Mouse (Mus musculus) neural tube, embryonic 11.5 days (tissue): ENCODE results near the gene Vps16. TPM values are rescaled to one million over a fixed set of nuclear protein-coding genes. Genes with fewer than 3 reads are reported as not detected.
A peak's percentile ranks its signal among the peaks of the same experiment; 100 is the strongest.

Experiments used
- ATAC-seq: fragments of 200-750 bp; cut with Nextera tagmentation; 2 replicates; pipeline ENCODE4 v1.8.0; 2017; ENCODE audit warnings: moderate number of reproducible peaks, mild to moderate bottlenecking, moderate TSS enrichment, moderate library complexity; ENCODE audit not compliant: insufficient read depth, low FRiP score, low TSS enrichment
- DNase-seq: peaks from one replicate; pipeline ENCODE4 v3.0.0-alpha.2; 2015; ENCODE audit warnings: low spot score
- H3K27ac ChIP-seq: fragments of 300-500 bp; sonication (generic); 2 replicates; pipeline ENCODE4 v1.5.1; 2014; ENCODE audit warnings: low read depth, mild to moderate bottlenecking, low read length
- H3K27me3 ChIP-seq: fragments of 300-500 bp; sonication (generic); 2 replicates; pipeline ENCODE4 v1.6.1; 2014; ENCODE audit warnings: mild to moderate bottlenecking, low read length, mixed read lengths; ENCODE audit not compliant: control insufficient read depth, insufficient read depth
- H3K36me3 ChIP-seq: fragments of 300-500 bp; sonication (generic); 2 replicates; pipeline ENCODE4 v1.6.1; 2014; ENCODE audit warnings: mild to moderate bottlenecking, low read length, moderate library complexity, mixed read lengths; ENCODE audit not compliant: control insufficient read depth, insufficient read depth
- H3K4me1 ChIP-seq: fragments of 300-500 bp; sonication (generic); 2 replicates; pipeline ENCODE4 v1.6.1; 2014; ENCODE audit warnings: low read length, mixed read lengths; ENCODE audit not compliant: control insufficient read depth, insufficient read depth
- H3K4me2 ChIP-seq: fragments of 300-500 bp; sonication (generic); 2 replicates; pipeline ENCODE4 v1.6.1; 2014; ENCODE audit warnings: low read depth, mild to moderate bottlenecking, moderate library complexity
- H3K4me3 ChIP-seq: fragments of 300-500 bp; sonication (generic); 2 replicates; pipeline ENCODE4 v1.5.1; 2014; ENCODE audit warnings: low read depth, low read length
- H3K9ac ChIP-seq: fragments of 300-500 bp; sonication (generic); 2 replicates; pipeline ENCODE4 v1.6.1; 2014; ENCODE audit warnings: mild to moderate bottlenecking, low read length
- H3K9me3 ChIP-seq: fragments of 300-500 bp; sonication (generic); 2 replicates; pipeline ENCODE4 v1.6.1; 2016; ENCODE audit warnings: low read length; ENCODE audit not compliant: control insufficient read depth
- WGBS: fragments of 180-500 bp; shearing (Covaris S2); extraction: QIAGEN DNeasy Blood & Tissue Kit; methylation state at CpG from one replicate; pipeline ENCODE4 v1.1.7; 2014; 5-methylcytosine and 5-hydroxymethylcytosine counted together
- polyA plus RNA-seq: library from polyadenylated mRNA; unstranded; fragments of >200 nt; fragmentation: Nextera tagmentation; extraction: Ambion mirVana; gene quantifications from 2 replicates; pipeline ENCODE4 v1.2.1, GENCODE M21; 2014

Gene Vps16
- polyA plus RNA-seq, 1 experiment from 2014 or later: 85.7 TPM

DNA sequence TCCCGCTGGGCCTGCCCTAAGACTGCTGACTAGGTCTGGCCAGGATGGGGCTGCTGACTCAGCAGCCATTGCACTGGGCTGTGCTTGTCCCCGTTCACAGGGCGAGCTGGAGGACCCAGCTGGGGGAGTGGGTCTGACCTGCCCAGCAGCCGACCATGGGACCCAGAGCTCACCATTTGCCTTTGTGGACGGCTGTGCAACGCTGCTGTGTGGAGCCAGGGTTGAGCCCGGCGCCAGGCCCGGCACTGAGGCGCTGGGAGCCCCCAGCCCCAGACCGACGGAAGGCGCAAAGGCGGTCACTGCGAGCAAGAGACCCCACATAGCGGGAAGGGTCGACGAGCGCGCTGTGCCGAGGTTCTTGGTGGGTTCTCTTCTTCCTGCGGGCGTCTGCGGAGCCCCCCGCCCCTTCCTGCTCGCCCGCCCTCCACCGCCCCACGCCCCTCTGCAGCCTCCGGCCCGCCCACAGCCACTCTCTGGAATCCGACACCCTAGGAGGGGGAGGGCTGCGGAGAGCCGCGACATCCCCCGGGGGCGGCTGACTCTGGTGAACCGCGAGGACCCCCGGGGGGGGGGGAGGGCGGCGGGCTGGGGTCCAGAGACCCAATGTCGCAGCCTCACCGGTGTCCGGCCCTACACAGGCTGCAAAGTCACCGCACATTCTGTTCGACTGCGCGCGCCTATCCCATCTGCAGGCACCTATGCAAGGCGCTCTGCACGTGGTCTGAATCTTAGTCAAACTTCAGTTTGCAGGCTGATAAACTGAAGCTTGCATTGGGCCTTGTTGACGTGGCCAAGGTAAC is 26.8 kb upstream of the Vps16 start, which contains the start of gene Cpxm1:
Gene Cpxm1 (minus strand): TSS at position 389 of the 800 bp plus-strand sequence.
- Histone ChIP-seq H3K9me3 (no peaks in the 10 kb centered on the region), H3K27ac (no peak within 1 kb of the TSS), H3K36me3 (no peaks in the 10 kb centered on the region; the same call in 1 of the 2 replicates), H3K4me1 (peaks cover 7% of the 10 kb centered on the region), H3K4me2 (peak within 1 kb of the TSS; percentile 59), H3K4me3 (peak within 1 kb of the TSS; percentile 42), H3K9ac (peak within 1 kb of the TSS; percentile 68), H3K27me3 (no peaks in the 10 kb centered on the region)
- 1% methylated on average over 38 of the region's 53 CpGs for WGBS
- ATAC-seq (peak; percentile 80), DNase-seq (peak; percentile 75)

DNA sequence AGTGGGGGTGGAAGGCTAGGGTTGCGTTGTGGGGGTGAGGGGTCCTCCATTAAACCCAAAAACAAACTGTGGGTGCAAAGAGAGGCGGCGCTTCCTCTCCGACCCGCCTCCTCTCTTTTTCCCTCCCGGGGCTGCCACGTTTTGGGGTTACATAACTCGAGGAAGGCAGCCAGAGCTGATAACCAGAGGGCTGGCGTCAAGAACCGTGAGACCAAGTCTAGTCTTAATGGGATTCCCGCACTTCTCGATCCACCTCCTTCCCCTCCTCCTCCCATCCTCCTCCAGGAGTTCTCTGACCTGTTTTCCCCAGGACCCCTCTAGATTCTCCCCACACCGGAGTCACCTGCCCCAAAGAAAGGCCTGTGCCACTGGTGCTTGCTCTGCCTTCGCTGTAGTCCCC is 26.0 kb upstream of the Vps16 start:
- no peak overlapping the region for H3K27ac ChIP-seq
- H3K9me3 ChIP-seq: no peaks in the 10 kb centered on the region
- no peaks in the 10 kb centered on the region; the same call in 1 of the 2 replicates for H3K36me3 ChIP-seq
- no peaks in the 10 kb centered on the region for H3K27me3 ChIP-seq
- H3K4me3 ChIP-seq: peak overlapping the region; percentile 42; the same call in 1 of the 2 replicates
- no peak for DNase-seq
- 12% methylated on average over 13 of the region's 14 CpGs for WGBS
- peak overlapping the region; percentile 59 for H3K4me2 ChIP-seq
- H3K9ac ChIP-seq: no peak overlapping the region; the same call in 1 of the 2 replicates
- ATAC-seq: no peak
- H3K4me1 ChIP-seq: peaks cover 7% of the 10 kb centered on the region

DNA sequence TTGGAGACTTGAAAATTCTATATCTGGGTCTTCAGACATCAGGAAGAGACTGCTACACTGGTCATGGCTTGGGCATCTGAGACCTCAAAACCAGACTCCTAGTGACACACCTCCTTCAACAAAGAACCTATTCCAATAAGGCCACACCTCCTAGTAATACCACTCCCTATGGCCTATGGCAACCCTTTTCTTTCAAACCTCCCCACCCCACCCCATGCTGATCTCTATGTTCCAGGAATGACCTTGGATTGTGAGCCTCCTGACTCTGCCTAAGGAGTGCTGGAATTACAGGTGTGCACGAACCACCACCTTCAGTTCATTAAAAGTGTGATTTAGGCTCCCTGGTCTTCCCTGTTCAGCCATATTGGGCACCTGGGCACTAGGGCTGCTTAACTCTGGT is 24.1 kb upstream of the Vps16 start:
- 96% methylated on average over 1 of the region's 1 CpGs for WGBS
- H3K27ac ChIP-seq: no peak overlapping the region
- DNase-seq: no peak
- H3K9me3 ChIP-seq: no peaks in the 10 kb centered on the region
- H3K4me3 ChIP-seq: no peak overlapping the region
- H3K27me3 ChIP-seq: no peaks in the 10 kb centered on the region
- H3K4me1 ChIP-seq: peaks cover 7% of the 10 kb centered on the region
- H3K9ac ChIP-seq: no peak overlapping the region
- no peak for ATAC-seq
- no peak overlapping the region for H3K4me2 ChIP-seq
- H3K36me3 ChIP-seq: no peaks in the 10 kb centered on the region

DNA sequence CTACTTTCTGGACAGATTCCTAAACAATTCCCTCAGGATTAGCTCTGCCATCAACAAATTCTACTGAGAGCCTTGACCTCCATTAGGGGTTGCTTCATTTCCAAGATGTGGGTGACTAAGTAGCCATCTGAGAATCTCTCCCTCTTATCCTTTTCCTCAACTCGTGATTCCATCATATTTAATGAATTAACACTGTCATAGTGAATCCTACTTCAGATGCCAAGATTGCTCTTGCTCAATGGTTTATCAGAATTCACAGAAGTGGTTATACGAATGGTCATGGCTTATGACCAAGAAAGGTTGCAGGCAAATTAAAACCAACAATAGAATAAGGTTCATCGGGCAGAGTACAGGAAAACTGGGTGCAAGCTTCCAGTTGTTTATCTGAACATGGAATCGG is 22.2 kb upstream of the Vps16 start:
- peaks cover 5% of the 10 kb centered on the region for H3K4me1 ChIP-seq
- no peaks in the 10 kb centered on the region for H3K9me3 ChIP-seq
- DNase-seq (no peak), ATAC-seq (no peak)
- H3K36me3 ChIP-seq: no peaks in the 10 kb centered on the region
- no peak overlapping the region for H3K4me2 ChIP-seq
- no peaks in the 10 kb centered on the region for H3K27me3 ChIP-seq
- WGBS: 88% methylated on average over 4 of the region's 4 CpGs
- no peak overlapping the region for H3K4me3 ChIP-seq
- H3K27ac ChIP-seq: no peak overlapping the region
- no peak overlapping the region for H3K9ac ChIP-seq

DNA sequence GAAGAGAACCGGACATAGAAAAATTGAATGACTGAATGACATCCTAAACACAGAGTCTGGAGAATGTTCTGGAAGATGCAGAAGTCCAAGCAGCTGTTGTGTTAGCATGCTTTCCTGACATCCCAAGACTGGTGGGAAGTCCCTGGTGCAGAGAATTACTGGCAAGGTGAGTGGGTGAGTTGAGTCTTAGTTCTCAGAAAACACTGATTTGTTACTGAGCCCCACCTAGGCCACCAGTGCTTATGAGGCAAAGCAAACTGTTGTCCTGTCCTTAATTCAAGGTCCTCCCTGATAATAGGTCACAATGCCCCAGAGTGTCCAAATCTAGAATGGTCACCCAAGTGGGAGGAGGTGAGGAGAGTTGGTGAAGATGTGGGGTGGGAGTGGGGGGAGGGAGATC is 19.2 kb upstream of the Vps16 start, which contains the start of the genes Gm28372 and 1700020A23Rik:
Gene Gm28372 (plus strand): TSS at position 301 of the 400 bp plus-strand sequence.
Gene 1700020A23Rik (plus strand): TSS at position 321 of the 400 bp plus-strand sequence.
- no peaks in the 10 kb centered on the region for H3K36me3 ChIP-seq
- ATAC-seq: no peak
- 93% methylated on average over 1 of the region's 1 CpGs for WGBS

DNA sequence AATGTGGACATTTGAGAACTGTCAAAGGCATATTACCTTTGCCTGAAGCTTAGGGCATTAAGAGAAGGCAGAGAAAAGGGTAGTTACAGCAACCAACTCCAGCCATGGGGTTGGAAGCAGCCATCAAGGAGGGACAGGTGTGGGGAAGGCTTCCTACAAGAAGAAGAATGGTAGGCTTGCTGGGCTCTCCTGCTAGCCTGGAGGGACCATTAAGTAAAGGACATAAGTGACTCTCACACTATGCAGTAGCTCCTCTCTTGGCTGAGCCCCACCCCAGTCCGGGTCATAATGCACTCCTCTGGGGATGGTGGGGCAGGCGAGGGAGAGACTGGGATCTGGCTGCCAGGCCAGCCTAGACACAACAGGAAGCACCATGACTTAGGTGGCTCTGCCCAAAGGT is 18.0 kb upstream of the Vps16 start, which contains the start of gene Tmem239:
Gene Tmem239 (plus strand): TSS at position 301 of the 400 bp plus-strand sequence.
- no peaks in the 10 kb centered on the region for H3K27me3 ChIP-seq
- DNase-seq (no peak), ATAC-seq (no peak)
- no peaks in the 10 kb centered on the region for H3K4me1 ChIP-seq
- H3K4me3 ChIP-seq: no peak within 1 kb of the TSS
- no peak within 1 kb of the TSS for H3K9ac ChIP-seq
- H3K4me2 ChIP-seq: no peak within 1 kb of the TSS
- 69% methylated on average over 2 of the region's 2 CpGs for WGBS
- H3K9me3 ChIP-seq: no peaks in the 10 kb centered on the region
- no peak within 1 kb of the TSS for H3K27ac ChIP-seq
- no peaks in the 10 kb centered on the region for H3K36me3 ChIP-seq

More for the DNA sequence above, 19.2 kb upstream of the Vps16 start, which contains the start of the genes Gm28372 and 1700020A23Rik:
- no peaks in the 10 kb centered on the region for H3K4me1 ChIP-seq
- H3K27me3 ChIP-seq: no peaks in the 10 kb centered on the region
- no peak within 1 kb of the TSS for H3K27ac ChIP-seq
- H3K4me3 ChIP-seq: no peak within 1 kb of the TSS
- DNase-seq: no peak
- no peaks in the 10 kb centered on the region for H3K9me3 ChIP-seq
- H3K9ac ChIP-seq: no peak within 1 kb of the TSS
- H3K4me2 ChIP-seq: no peak within 1 kb of the TSS

DNA sequence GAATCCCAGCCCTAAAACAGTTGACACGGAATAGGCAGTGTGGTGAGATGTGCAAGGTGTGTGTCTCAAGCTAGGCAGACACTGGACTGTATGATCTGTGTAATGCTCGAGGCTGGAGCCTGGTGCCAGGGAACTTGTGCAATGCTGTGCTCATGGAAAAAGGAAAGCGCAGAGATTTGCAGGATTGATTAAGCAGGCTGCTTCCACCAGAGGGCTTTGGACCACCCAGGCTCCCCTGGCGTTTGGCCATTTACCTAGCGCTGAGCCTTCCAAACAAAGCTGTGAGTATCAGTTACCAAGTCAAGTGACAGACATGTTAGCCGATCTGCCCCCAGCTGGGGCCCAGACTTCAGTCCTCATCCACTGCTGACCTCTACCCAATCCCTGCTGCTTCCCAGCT is 15.9 kb upstream of the Vps16 start:
- Histone ChIP-seq H3K9me3 (no peaks in the 10 kb centered on the region), H3K36me3 (no peaks in the 10 kb centered on the region), H3K9ac (no peak overlapping the region), H3K4me3 (no peak overlapping the region), H3K4me1 (no peaks in the 10 kb centered on the region), H3K27ac (no peak overlapping the region), H3K27me3 (no peaks in the 10 kb centered on the region), H3K4me2 (no peak overlapping the region)
- ATAC-seq: no peak
- DNase-seq: peak; percentile 43
- WGBS: 28% methylated on average over 6 of the region's 6 CpGs

DNA sequence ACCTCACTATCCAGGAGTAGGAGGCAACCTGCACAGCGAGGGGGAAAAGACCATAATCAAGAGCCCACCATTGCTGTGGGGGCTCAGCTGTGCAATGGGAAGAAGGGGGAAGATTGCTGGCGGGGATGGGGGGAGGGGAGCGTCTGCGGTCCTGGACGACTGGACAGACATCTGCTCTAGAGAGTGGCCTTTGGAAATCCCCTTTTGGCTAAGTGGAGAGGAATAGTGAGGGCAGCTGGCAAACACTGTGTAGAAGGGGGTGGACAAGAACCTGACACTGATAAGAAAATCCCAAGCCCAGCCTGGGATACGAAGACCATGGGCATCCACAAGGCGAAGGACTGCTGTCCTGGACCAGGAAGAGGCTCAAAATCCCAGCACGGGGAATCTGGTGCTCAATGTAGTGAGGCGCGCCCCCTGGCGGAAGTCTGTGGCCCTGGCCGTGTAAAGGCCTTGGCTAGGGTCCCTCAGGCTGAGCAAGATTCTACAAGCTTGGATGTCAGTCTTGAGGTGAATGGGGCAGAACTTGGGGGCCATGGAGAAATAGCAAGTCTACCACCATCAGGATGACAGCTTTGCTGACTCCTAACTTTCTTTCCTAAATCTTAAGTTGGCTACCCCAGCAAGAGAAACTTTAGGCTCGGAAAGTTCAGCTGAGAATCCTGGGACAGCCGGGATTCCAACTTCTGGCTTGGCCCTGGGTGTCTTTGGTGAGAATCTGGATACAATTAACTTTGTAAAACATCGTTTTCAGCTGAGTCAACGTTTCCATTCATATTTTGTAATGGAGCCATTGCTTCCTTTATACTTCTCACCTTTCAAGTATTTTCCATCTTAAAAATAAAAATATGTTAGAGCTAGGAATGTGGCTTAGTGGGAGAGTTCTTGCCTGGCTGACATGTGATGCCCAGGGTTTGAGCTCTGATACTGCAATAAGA is 12.3 kb upstream of the Vps16 start:
- Histone ChIP-seq H3K4me2 (no peak overlapping the region), H3K36me3 (no peaks in the 10 kb centered on the region), H3K27me3 (no peaks in the 10 kb centered on the region), H3K9ac (no peak overlapping the region), H3K27ac (no peak overlapping the region), H3K9me3 (no peaks in the 10 kb centered on the region), H3K4me1 (no peaks in the 10 kb centered on the region), H3K4me3 (no peak overlapping the region)
- ATAC-seq: peak; percentile 58; the same call in 1 of the 2 replicates
- 42% methylated on average over 16 of the region's 16 CpGs for WGBS
- DNase-seq: peak; percentile 87
